Mouse (Mus musculus): ENCODE data around the gene Eif2s1.

DNA sequence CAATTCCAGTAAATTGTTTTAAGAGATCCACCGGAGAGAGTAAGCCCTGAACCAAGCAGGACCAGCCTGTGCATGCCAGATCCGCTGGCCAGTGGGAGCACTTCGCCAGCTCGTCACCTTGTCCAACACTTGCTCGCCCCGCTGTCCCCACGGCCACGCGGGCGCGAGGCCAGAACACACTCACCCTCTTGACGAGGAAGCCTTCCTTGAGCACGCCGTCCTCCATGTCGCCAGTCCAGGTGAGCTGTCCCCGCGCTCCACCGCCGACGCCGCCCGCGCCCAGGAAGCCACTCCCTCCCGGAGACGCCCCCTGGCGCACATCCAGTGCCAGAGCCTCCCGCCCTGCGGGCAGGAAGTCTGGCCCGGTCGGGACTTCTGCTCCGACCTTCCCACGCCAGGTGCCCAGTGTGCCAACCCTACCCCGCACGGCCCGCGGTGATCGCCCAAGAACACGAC is 45.1 kb downstream of the Eif2s1 start, which contains the start of gene Plek2:
- TF ChIP-seq CTCF (IDR thresholded peaks at IDR 0.05; ENCODE audit: insufficient read depth, low read depth, low read length) (no peak), POLR2A (IDR thresholded peaks at IDR 0.05; ENCODE audit: insufficient read depth, low read depth, low read length) (no peak)

Data from olfactory bulb, adult 2 months (tissue).